Mouse (Mus musculus) stomach, postnatal 0 days (tissue): ENCODE data around the gene Sat2.

Experiments
- CTCF ChIP-seq: IDR thresholded peaks from 2 replicates; pipeline ENCODE4 v1.5.1; 2016; ENCODE audit warnings: antibody characterized with exemption, low read depth, mild to moderate bottlenecking, moderate library complexity
- EP300 ChIP-seq: optimal IDR thresholded peaks from 2 replicates; pipeline ENCODE3; 2016; ENCODE audit warnings: antibody characterized with exemption

DNA sequence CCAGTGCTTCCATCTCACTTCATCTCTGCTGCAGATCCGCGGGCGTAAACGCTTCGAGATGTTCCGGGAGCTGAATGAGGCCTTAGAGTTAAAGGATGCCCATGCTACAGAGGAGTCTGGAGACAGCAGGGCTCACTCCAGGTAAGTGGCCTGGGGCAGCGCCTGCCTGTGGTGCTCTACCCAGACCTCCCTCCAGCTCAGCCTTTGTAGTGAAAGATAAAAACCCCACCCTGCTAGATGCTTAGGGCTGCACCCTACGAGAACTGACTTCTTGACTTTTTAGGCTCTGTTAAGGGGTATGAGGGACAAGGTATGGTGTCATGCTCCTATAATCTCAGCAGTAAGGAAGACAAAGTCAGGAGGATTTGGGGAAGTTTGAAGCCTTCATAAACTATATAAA is 31.2 kb upstream of the Sat2 start:
- TF ChIP-seq CTCF (no peak), EP300 (no peak)
